Mouse (Mus musculus) adrenal gland, adult 8-10 months (tissue): ENCODE results near the gene Farp1. TPM values are rescaled to one million over a fixed set of nuclear protein-coding genes. Genes with fewer than 3 reads are reported as not detected.
A peak's percentile ranks its signal among the peaks of the same experiment; 100 is the strongest.

Experiments
- DNase-seq: peaks from one replicate; pipeline ENCODE4 v3.0.0; 2022
- total RNA-seq, 4 experiments: library from RNA; stranded (reverse); gene quantifications; 2 replicates each; pipeline ENCODE4 v1.2.4; 2022

Gene Farp1
- total RNA-seq, 4 experiments from 2014 or later, result 15.5 to 24.1 (median 21.4) TPM

DNA sequence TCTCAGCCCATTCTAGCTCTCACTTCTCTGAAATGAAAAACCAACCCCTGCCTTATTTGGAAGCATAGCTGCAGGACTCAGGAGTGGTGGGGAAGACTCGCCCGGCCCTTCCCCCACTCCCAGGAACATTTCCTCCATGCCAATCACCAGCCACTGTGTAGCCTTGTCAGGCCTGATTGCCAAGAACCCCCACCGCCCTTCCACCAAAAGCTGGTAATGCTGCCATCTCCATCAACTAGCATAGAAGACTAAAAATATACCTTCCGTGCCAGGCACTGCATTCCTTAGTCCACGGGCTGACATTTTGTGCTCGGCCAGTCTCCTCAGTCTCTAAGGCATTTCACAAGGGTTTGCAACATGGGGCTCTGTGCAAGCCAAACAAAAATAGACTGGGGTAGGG lies 235.5 kb downstream of the Farp1 start:
- DNase-seq, result no peak

DNA sequence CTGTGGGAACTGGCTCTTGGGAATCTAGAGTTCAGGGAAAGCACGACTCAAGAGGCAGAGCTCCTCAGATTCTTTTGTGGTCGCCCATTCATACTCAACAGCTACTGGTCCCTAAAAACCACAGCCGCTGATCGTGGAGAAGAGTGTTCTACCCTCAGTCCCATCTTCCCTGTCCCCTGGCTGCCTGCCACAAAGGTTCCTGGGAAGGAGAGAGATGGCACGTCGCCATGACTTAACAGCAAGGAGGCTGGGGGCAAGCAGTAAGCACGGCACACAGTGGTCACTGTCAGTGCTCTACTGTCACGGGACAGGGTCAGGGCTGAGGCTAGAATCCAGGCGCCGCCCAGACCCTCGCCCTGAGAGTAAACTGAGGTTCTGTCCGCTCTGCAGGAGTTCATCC lies 240.0 kb downstream of the Farp1 start:
- DNase-seq, result no peak

DNA sequence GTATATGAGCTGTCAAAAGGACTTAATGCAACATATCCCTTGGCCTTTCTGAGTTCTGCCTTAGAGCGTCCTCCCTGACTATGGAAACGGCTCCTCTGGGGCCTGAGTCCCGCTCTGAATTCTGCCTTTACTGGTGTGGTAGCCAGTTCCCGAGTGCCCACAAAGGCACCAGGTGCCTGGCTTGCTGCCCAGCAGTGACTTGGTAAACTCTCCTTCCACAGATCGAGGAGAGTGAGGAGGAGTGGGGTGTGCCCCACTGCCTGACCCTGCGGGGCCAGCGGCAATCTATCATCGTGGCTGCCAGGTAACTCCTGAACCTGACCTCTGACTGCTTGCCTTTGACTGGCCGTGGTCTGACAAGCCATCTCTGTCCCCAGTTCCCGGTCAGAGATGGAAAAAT lies 241.0 kb downstream of the Farp1 start:
- DNase-seq, result no peak

DNA sequence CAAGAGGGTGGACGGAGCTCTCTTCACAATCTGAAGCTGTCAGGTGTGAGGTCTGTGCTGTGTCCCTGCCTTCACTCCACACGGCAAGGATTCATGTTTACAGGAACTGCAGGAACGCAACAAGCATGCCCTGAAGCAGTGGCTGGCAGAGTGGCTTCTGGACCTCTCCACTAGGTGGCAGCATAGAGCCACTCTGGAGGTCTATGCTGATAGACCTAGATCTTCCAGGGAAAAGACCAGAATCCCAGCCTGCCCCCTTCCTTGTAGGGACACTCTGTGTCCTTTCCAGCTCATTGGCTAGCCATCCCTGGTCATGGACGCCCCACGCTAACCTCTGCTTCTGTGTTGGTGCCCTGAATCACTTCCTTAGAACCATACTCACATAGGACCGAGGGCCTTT lies 244.1 kb downstream of the Farp1 start:
- peak; percentile 68 for DNase-seq

DNA sequence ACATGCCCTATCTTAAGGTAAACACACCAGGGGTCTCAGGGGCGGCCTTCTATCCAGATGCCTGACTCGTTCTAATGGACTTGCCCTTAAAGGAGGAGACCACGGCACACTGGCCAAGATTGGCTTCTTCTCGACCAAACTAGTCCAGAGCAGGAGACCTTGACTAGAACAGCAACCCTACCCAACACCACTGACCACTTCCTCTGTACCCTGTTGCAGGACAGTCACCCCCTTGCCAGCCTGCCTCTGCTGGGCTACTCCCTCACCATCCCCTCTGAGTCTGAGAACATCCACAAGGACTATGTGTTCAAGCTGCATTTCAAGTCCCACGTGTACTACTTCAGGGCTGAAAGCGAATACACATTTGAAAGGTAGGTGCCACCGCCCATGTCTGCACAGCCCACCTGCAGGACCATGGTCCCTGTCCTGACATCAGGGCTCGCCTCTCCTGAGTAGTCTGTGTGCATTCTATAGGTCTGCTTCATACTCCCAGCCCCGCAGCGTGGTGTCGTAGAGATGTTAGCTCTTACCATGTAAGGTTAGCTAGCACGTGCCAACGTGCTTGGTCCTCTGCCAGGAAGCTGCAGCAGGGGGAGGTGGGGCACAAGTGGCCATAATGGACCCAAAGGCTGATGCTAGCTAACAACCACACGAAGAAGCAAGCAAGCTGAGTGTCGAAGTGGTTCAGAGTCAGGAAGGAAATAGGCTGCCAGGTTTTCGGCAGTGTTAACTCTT lies 245.8 kb downstream of the Farp1 start:
- DNase-seq, result no peak

DNA sequence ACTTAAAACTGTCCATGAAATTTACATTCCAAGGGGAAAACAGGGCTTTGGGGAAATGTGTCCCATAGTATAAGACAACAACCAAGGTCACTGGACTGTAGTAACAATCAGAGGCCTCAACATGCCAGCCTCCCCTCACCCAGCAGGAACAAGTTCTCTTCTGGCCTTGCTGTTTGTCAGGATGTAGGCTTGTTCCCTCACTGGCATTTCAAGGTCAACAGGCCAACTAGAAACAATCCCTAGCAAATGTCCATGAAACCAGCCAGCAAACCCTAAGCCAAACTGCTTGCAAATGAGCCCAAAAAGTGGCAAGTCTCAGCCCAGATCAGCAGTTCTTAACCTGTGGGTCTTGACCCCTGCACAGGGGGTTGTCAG lies 246.3 kb downstream of the Farp1 start:
- peak; percentile 35 for DNase-seq

DNA sequence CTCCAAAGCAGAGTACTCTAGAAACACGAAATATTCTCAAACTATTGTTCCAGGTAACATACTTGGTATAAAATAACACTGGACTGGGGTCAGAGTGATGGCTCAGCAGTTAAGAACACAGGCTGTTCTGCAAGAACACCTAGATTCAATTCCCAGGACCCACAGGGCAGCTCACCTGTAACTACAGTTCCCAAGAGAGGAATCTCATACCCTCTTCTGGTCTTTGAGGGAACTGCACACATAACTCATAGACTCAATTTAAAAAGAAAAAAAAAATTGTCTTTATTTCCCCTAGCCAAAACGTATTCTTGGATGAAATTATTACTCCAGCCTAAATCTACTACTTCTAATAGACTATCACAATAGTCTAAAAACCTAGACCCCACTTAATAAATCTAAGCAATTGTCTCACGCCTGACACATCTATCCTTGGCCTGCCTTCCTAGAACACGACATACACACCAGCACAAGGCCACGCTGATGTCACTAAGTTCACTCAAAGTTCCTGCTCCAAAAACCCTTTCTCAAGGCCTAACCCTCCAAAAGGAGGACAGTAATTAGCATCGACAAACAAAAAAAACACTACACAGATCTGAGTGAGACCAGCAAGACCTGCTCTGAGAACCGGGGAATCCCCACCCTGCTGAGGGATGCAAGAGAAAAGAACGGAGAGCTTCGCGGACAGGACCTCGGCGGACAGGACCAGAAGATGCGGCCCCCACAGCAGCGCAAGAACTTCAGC lies 250.6 kb downstream of the Farp1 start:
- peak; percentile 61 for DNase-seq

DNA sequence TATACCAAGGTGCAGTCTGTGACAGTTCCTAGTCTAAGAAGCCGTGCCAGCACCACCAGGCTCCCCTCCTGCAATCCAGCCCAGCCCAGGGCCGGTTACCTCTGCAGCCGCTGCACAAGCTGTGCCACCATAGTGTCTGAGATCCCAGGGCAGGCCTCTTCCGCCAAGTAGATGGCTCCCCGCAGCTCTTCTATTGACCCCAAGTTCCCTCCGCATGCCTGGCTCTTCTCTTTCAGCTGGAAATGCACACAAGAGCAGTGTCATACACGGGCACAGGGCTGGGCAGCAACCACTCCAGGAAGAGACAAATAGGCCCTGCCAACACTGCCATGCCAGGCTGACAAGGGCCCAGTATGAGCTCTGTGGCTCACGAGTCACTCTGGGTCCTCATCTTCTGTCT lies 256.9 kb downstream of the Farp1 start:
- no peak for DNase-seq

DNA sequence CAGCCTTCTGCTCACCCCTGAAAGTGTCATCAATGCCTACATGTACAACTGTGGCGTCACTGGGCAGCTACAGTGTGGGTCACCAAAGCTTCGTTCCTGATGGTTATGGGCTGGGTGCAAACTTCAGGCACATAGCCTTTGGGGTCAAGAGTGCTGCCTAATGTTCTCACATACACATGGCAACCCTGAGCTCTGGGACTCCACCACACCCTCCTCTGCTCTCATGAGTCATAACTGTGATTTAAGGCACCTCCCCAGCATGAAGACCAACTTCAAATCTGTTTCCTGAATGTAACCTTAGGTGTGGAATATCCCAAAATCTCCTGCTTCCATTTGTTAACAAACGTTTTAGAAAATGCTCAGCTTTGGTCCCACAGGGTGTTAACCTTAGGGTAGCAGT lies 257.4 kb downstream of the Farp1 start:
- DNase-seq, result no peak

DNA sequence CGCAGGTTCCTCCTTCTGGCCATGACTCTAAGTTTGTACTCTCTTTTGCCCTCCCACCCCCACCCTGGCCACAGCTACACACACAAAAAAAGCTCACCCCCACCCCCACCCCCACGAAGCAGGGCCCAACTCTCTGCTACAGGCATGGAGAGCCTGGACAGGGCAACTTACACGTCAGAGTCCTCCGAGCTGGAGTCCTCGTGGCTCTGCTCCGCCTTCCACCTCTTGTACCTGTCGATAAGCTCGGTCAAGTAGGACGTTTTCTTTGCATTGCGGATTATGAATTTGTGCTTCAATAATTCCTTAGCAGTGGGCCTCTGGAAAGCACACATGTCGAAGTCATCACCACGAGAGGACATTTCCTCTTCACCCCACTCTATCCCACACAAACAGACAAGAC lies 259.5 kb downstream of the Farp1 start:
- no peak for DNase-seq

DNA sequence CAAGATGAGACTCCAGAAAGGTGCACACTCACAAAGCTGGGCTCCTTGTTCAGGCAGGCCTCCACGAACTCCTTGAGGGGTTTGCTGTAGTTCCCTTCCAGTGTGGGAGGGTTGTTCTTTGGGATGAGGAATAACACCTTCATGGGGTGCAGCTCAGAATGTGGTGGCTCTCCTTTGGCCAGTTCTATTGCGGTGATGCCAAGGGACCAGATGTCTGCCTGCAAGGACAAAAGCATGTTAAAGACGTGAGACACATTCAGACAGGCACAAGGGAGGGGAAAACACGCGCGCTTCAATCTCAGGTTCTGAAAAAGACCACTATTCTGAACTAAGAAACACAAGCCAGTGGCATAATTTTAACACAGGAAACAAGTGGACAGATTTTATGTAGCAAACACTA lies 262.1 kb downstream of the Farp1 start:
- no peak for DNase-seq

DNA sequence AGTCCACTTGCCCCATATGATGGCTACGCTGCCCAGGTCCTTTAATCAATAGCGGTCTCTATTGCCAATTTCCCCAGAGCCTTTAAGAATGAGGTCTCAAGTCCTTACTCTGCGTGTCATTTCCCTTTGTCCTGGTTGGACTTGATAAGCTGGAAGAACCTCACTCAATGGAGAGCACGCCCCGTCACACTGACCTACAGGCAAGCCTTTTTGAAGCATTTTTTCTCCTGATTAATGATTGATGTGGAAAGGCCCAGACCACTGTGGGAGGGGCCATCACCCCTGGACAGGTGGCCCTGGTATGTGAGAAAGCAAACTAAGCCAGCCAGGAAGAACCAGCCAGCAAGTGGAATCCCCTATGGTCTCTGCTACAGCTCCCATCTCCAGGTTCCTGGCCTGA lies 263.5 kb downstream of the Farp1 start:
- DNase-seq, result no peak

DNA sequence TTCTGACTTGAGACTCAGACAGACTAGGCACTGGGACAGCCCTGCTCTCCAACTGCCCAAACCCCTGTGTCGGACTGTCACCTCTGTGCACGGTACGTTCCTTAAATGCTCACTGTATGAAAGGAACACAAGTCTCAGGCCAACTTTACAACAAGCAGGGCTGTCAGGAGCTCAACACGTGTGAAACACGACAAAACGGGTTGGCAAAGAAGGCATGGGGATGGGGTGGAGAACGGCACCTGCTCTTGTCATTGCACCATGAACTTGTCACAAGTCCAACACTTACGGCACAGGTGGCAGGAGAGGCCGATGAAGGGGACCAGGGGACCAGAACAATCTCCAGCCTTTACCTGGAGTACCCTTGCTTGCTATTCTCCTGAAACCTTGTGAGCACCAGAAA lies 264.1 kb downstream of the Farp1 start:
- DNase-seq, result no peak

DNA sequence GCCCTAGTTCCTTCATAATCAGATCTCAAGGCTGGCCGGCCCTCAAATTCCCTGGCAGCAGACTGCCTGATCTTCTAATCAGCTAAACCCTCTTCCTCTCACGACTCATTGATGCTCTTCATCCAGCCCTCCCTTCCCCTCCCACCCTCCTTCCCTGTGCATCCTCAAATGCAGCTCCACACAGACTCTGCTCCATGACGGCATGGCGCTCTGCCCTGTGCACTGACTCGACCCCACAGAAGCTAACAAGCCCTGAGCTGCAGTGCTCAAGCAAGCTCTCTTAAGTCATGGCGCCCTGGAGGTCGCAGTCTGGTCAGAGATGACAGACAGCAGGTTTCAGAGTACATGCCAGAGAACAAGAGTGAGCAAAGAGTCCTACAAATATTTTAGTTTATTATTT lies 269.5 kb downstream of the Farp1 start:
- DNase-seq, result no peak

DNA sequence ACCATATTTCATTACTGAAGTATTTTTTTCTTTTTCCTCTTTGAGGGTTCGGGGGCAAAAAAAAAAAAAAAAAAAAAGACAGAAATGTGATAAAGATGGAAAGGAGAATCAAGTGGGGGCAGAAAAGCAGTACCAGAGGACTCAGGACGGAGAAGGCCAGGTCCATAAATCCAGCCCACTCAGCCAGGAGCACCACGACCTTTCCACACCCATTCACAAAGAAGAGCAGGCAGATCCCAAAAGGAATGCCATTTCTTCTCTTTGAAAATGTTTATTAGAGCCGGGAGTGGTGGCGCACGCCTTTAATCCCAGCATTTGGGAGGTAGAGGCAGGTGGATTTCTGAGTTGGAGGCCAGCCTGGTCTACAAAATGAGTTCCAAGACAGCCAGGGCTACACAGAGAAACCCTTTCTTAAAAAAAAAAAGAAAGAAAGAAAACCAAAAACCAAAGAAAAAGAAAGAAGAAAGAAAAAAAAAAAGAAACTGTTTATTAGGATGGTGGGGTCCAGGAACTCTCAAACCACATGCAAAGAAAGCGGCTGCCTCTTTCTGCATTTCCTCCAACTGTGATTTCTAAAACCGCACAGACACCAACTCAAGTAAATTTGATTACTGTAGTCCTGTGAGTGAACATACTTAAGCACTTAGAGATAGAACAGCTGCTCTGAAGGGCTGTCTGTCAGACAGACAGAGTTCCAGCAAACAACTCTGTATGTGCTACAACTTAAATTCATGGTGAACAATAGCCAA lies 270.5 kb downstream of the Farp1 start:
- no peak for DNase-seq

DNA sequence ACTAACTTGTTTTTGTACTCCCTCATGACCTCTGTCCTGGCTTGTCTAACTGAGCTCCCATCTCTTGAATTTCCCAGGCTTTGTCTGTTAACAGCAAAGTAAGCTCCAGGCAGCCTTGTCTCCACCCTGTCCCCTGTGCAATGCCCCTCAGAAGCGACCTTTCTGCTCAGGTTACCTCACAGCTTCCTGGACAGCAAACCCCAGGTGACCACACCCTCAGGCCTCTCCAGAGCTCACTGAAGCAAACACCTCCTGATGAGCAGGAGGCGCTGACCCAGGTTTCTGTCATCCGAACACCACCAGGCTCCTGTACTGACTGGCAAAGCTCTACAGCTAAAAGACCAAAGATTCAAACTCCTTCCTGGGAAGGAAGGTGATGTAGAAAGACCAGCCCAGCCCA lies 274.9 kb downstream of the Farp1 start:
- no peak for DNase-seq

DNA sequence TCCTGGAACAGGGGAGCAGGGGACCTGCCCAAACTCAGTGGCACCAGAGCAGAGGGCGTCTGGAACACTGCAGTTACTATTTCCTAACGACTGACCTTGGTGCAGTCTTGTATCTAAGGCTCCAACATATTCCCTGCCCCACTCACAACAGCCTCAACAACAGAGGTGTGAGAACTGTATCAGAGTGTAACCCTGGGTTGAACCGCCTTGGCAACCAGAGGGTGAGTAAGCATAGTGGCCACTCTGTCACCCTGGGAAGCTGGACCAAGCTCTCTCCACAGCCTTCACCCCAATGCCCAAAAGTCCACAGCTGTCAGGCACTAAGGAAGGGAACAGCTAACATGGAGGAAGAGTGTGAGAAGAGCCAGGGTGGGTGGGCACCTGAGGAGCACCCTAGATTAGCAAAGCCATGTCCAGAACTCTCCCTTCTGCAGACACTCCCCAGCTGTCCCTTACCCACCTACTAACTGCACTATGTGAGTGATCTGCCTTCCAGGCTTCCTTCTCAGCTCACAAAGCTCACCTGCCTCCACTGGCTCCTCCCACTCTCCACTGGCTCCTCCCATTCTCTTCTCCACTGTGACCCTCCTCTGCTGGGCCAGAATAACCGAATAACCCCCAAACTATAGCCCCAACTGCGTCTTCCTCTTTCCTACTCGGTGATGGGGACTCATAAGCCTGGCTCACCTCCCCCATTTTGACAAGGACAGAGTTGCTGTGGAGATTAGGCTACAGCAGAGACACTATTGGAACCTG lies 275.5 kb downstream of the Farp1 start:
- peak; percentile 38 for DNase-seq

DNA sequence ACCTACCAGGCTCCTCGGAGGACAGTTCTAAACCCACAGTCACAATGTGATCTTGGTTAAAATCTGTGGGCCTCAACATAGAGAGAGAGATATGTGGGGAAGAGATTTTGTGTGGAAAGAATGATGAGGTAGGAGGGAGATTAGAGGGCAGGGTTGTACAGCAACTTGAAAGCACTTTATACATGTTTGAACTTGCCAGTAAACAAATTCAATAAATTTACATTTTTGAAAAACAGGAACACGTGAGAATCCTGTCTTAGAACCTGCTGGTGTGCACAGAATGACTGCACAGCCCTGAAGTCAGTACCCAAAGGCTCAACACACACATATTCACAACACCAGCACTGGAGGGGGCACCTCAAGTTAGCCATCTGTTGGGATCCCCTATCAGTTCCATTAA lies 276.1 kb downstream of the Farp1 start:
- DNase-seq, result no peak

DNA sequence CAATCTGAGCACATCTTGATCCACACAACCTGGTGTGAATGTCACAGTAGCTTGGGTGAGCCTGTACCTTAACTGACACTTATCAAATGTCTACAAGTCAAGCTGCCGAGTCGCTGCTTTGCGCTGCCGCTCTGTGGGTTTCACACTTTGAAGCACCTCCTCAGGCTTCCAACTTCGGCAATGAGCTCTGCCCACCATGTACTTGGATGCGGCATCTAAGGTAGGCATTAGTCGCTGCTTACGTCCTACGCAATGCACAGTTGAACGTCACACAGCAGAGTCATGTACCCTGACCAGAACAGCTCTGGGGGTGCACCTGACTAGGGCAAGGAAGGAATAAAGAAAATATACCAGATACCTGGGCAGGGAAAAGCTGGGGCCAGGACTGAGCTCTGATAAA lies 278.3 kb downstream of the Farp1 start:
- DNase-seq, result no peak

DNA sequence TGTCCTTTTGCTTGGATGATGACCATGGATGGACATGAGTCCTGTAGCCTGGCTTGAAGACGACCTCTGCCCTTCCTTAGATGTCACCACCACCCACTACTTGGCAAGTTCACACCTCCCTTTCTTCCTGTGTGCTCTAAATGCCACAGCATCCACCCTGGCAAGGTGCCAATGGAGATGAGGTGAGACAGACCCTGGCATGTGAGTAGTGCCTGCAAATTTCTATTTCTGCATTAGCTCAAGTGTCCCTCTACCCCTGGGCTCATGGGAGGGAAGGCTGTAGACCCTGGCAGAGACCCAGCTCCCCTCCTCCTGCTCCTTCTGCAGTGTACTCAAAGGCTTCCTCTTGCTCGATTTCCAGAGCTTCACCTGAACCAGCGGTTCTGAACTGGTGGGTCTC lies 279.9 kb downstream of the Farp1 start:
- no peak for DNase-seq

DNA sequence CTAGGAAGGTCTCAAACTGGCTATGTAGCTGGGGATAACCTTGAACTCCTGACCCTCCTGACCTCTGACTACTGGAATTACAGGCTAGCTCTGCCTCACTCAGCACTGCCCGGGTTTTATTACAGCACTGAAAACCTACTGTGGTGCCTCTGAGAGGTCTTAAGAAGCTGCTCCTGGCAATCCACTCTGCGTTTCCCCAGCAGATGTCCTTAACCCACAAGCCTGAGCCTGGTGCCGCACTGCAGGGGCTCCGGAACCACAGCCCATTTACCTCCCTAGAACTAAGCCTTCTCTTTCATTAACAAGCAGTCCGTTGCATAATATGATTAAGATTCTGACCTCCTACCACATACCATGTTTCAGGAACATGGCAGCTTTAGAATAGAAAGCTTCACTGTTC lies 281.1 kb downstream of the Farp1 start:
- no peak for DNase-seq

DNA sequence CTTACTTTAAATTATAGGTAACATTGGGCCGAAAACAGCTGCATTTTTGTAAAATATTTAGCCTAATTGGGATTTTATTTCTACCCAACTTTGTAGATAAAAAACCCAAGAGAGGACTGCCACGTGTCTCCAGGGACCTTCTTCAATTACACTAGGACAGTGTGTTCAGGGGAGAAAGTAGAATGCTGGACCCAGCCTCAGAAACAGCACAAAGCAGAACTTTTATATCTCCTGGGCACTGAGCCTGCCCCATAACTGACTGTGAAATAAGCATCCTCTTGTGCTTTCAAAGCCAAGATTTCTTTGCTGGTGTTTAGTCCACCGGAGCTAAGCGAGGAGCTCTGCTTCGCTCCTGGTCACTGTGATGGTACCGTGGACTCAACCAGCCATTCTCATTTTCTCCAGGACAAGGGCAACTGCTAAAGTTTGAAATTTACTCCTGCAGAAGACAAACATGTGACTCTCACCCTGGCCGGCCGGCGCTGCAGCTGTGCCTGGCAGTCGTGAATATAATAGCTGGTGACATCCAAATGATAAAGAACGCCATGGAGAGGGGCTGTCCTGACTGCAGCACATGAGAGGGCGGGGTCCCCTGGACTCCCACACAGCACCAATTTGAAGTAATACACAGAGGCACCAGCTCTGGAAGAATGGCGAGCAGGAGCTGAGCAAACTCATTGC lies 281.8 kb downstream of the Farp1 start:
- DNase-seq, result no peak
